Mouse (Mus musculus) hindbrain, embryonic 10.5 days (tissue): ENCODE measurements at regions not wholly inside any gene's neighbourhood (a gene's known extent, or its start where the extent isn't known, plus 50 kb on each side); places are given as distances from the start of the nearest gene placed in this dataset.

Experiments used
- DNase-seq: peaks from one replicate; pipeline ENCODE4 v3.0.0-alpha.2; 2017; ENCODE audit warnings: low spot score
- H3K27ac ChIP-seq: fragments of 300-500 bp; sonication (generic); 2 replicates; pipeline ENCODE4 v1.5.1; 2016; ENCODE audit warnings: mild to moderate bottlenecking, moderate library complexity
- H3K27me3 ChIP-seq: fragments of 300-500 bp; sonication (generic); 2 replicates; pipeline ENCODE4 v1.6.1; 2016; ENCODE audit warnings: mild to moderate bottlenecking; ENCODE audit not compliant: poor library complexity, insufficient read depth, severe bottlenecking
- H3K36me3 ChIP-seq: fragments of 300-500 bp; sonication (generic); 2 replicates; pipeline ENCODE4 v1.6.1; 2016; ENCODE audit warnings: mild to moderate bottlenecking, moderate library complexity
- H3K4me1 ChIP-seq: fragments of 300-500 bp; sonication (generic); replicated peaks from 2 replicates; pipeline ENCODE4 v1.6.1; 2016; ENCODE audit warnings: mild to moderate bottlenecking
- H3K4me3 ChIP-seq: fragments of 300-500 bp; sonication (generic); 2 replicates; pipeline ENCODE4 v1.5.1; 2016; ENCODE audit warnings: mild to moderate bottlenecking, moderate library complexity
- H3K9me3 ChIP-seq: fragments of 300-500 bp; sonication (generic); 2 replicates; pipeline ENCODE4 v1.6.1; 2016; ENCODE audit warnings: mild to moderate bottlenecking, moderate library complexity
- WGBS: fragments of 180-500 bp; shearing (Covaris S2); methylation state at CpG from one replicate; pipeline ENCODE4 v1.1.7; 2016; 5-methylcytosine and 5-hydroxymethylcytosine counted together

- DNase-seq, result no peak
- H3K27me3 ChIP-seq, result no peaks in the 10 kb centered on the region
These were observed 468.5 kb upstream of the Jarid2 start for GRCm38 (mm10) chr13:44260637-44261333.

GRCm38 (mm10) chr13:44272746-44273524 is 456.3 kb upstream of the Jarid2 start:
- Histone ChIP-seq H3K36me3 (no peaks in the 10 kb centered on the region), H3K27ac (no peak overlapping the region), H3K4me1 (no peaks in the 10 kb centered on the region), H3K9me3 (peaks cover 6% of the 10 kb centered on the region; the same call in 1 of the 2 replicates), H3K4me3 (no peak overlapping the region), H3K27me3 (no peaks in the 10 kb centered on the region)
- no peak for DNase-seq
- 83% methylated on average over 16 of the region's 16 CpGs for WGBS

More at GRCm38 (mm10) chr13:44260637-44261333, 468.5 kb upstream of the Jarid2 start:
- H3K27ac ChIP-seq, result no peak overlapping the region
- no peaks in the 10 kb centered on the region for H3K4me1 ChIP-seq
- no peaks in the 10 kb centered on the region for H3K9me3 ChIP-seq
- no peaks in the 10 kb centered on the region for H3K36me3 ChIP-seq
- H3K4me3 ChIP-seq, result no peak overlapping the region
- 81% methylated on average over 8 of the region's 8 CpGs for WGBS

GRCm38 (mm10) chr13:44277952-44278351 is 451.3 kb upstream of the Jarid2 start:
- no peak overlapping the region for H3K4me3 ChIP-seq
- H3K27ac ChIP-seq, result no peak overlapping the region
- no peaks in the 10 kb centered on the region for H3K9me3 ChIP-seq
- 0 out of 2 replicates have a peak, but pooled peaks cover 4% of the 10 kb centered on the region for H3K27me3 ChIP-seq
- DNase-seq, result no peak
- peaks cover 3% of the 10 kb centered on the region; the same call in 1 of the 2 replicates for H3K4me1 ChIP-seq
- no peaks in the 10 kb centered on the region for H3K36me3 ChIP-seq
- 93% methylated on average over 3 of the region's 3 CpGs for WGBS

GRCm38 (mm10) chr13:44279036-44279435 is 450.2 kb upstream of the Jarid2 start:
- Histone ChIP-seq H3K9me3 (no peaks in the 10 kb centered on the region), H3K4me1 (peaks cover 3% of the 10 kb centered on the region; the same call in 1 of the 2 replicates), H3K27me3 (0 out of 2 replicates have a peak, but pooled peaks cover 4% of the 10 kb centered on the region), H3K36me3 (no peaks in the 10 kb centered on the region), H3K4me3 (no peak overlapping the region), H3K27ac (no peak overlapping the region)
- no peak for DNase-seq
- WGBS, result 64% methylated on average over 4 of the region's 4 CpGs

GRCm38 (mm10) chr13:44280296-44280695 is 449.0 kb upstream of the Jarid2 start:
- Histone ChIP-seq H3K4me1 (peaks cover 3% of the 10 kb centered on the region; the same call in 1 of the 2 replicates), H3K27ac (no peak overlapping the region), H3K36me3 (no peaks in the 10 kb centered on the region), H3K9me3 (no peaks in the 10 kb centered on the region), H3K27me3 (0 out of 2 replicates have a peak, but pooled peaks cover 4% of the 10 kb centered on the region), H3K4me3 (no peak overlapping the region)
- WGBS, result 93% methylated on average over 8 of the region's 8 CpGs
- DNase-seq, result no peak

GRCm38 (mm10) chr13:44281796-44282195 is 447.5 kb upstream of the Jarid2 start:
- H3K9me3 ChIP-seq, result no peaks in the 10 kb centered on the region
- H3K36me3 ChIP-seq, result no peaks in the 10 kb centered on the region
- DNase-seq, result no peak
- H3K27me3 ChIP-seq, result 0 out of 2 replicates have a peak, but pooled peaks cover 4% of the 10 kb centered on the region
- peaks cover 3% of the 10 kb centered on the region; the same call in 1 of the 2 replicates for H3K4me1 ChIP-seq
- H3K4me3 ChIP-seq, result no peak overlapping the region
- H3K27ac ChIP-seq, result no peak overlapping the region
- WGBS, result 78% methylated on average over 6 of the region's 6 CpGs

- 84% methylated on average over 9 of the region's 9 CpGs for WGBS
- no peak for DNase-seq
- Histone ChIP-seq H3K36me3 (no peaks in the 10 kb centered on the region), H3K4me3 (no peak overlapping the region), H3K4me1 (peaks cover 3% of the 10 kb centered on the region; the same call in 1 of the 2 replicates), H3K9me3 (no peaks in the 10 kb centered on the region), H3K27me3 (0 out of 2 replicates have a peak, but pooled peaks cover 4% of the 10 kb centered on the region), H3K27ac (no peak overlapping the region)
These were observed 447.0 kb upstream of the Jarid2 start for GRCm38 (mm10) chr13:44282306-44282705.

GRCm38 (mm10) chr13:44282731-44283571 is 446.3 kb upstream of the Jarid2 start:
- no peak overlapping the region for H3K4me3 ChIP-seq
- 0 out of 2 replicates have a peak, but pooled peaks cover 4% of the 10 kb centered on the region for H3K27me3 ChIP-seq
- no peaks in the 10 kb centered on the region for H3K9me3 ChIP-seq
- H3K27ac ChIP-seq, result no peak overlapping the region
- H3K4me1 ChIP-seq, result peaks cover 3% of the 10 kb centered on the region; the same call in 1 of the 2 replicates
- DNase-seq, result no peak
- WGBS, result 87% methylated on average over 16 of the region's 16 CpGs
- no peaks in the 10 kb centered on the region for H3K36me3 ChIP-seq

- Histone ChIP-seq H3K27me3 (0 out of 2 replicates have a peak, but pooled peaks cover 4% of the 10 kb centered on the region), H3K36me3 (no peaks in the 10 kb centered on the region), H3K9me3 (peaks cover 8% of the 10 kb centered on the region), H3K27ac (no peak overlapping the region), H3K4me3 (no peak overlapping the region), H3K4me1 (no peaks in the 10 kb centered on the region)
- WGBS, result 92% methylated on average over 1 of the region's 1 CpGs
- DNase-seq, result no peak
These were observed 443.4 kb upstream of the Jarid2 start for GRCm38 (mm10) chr13:44285881-44286280.

GRCm38 (mm10) chr13:44290199-44290598 is 439.1 kb upstream of the Jarid2 start:
- Histone ChIP-seq H3K9me3 (peaks cover 10% of the 10 kb centered on the region), H3K27ac (no peak overlapping the region), H3K4me1 (no peaks in the 10 kb centered on the region), H3K4me3 (no peak overlapping the region), H3K27me3 (no peaks in the 10 kb centered on the region; the same call in 1 of the 2 replicates), H3K36me3 (no peaks in the 10 kb centered on the region)
- DNase-seq, result no peak
- 96% methylated on average over 2 of the region's 2 CpGs for WGBS

- no peak for DNase-seq
- no peaks in the 10 kb centered on the region for H3K36me3 ChIP-seq
- H3K4me1 ChIP-seq, result peaks cover 10% of the 10 kb centered on the region; the same call in 1 of the 2 replicates
- H3K27ac ChIP-seq, result no peak overlapping the region
- peaks cover 10% of the 10 kb centered on the region for H3K9me3 ChIP-seq
- no peaks in the 10 kb centered on the region; the same call in 1 of the 2 replicates for H3K27me3 ChIP-seq
- WGBS, result 84% methylated on average over 6 of the region's 6 CpGs
- H3K4me3 ChIP-seq, result no peak overlapping the region
These were observed 436.7 kb upstream of the Jarid2 start for GRCm38 (mm10) chr13:44292476-44293056.
